Mouse (Mus musculus) gastrocnemius, adult 2 months (tissue): ENCODE measurements around the gene Fam133b. TPM values are rescaled to one million over a fixed set of nuclear protein-coding genes. Genes with fewer than 3 reads are reported as not detected.
"Not testable (repeated sequence)": the region's sequence is repeated elsewhere in the genome, so short reads cannot be mapped to it uniquely, and the experiment has no call there.

Experiments used
- DNase-seq: peaks from one replicate; pipeline ENCODE4 v3.0.0; 2022
- H3K27ac ChIP-seq: fragments of 200-600 bp; 2 replicates; pipeline ENCODE4 v1.8.1; 2022; ENCODE audit warnings: mild to moderate bottlenecking
- H3K4me3 ChIP-seq: fragments of 200-600 bp; 2 replicates; pipeline ENCODE4 v1.8.1; 2022; ENCODE audit warnings: mild to moderate bottlenecking, moderate library complexity
- CTCF ChIP-seq: fragments of 200-600 bp; IDR thresholded peaks from 2 replicates; pipeline ENCODE4 v1.8.1; 2022; ENCODE audit warnings: antibody characterized with exemption, mild to moderate bottlenecking, moderate library complexity
- intact Hi-C: fragments of 180-260 bp; cut with DNase I; formaldehyde crosslinking; loops from one replicate; pipeline ENCODE4 v1.15.1; 2025
- total RNA-seq, 2 experiments: library from RNA; stranded (reverse); gene quantifications; 2 replicates each; pipeline ENCODE4 v1.2.3; 2021

Gene Fam133b
- total RNA-seq, 2 experiments from 2014 or later = 14.5 to 15.7 TPM

DNA sequence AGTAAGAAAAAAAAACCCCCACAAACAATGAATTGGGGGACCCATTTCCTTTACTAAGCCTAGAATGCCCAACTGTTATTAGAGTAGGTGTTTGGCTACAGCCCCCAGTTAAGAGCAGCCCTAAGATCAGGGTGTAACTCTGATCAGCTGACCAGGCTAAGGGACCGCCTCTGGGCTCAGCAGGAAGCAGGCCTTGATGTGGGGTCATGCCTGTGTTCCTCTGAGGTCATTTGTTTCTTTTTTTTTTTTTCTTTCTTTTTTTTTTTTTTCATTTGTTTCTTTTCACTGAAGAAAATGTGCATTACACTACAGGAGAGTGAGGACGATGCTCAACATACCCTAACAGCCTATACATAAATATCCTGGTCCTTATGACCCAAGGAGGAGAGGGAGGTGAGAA is 34.3 kb downstream of the Fam133b start:
- intact Hi-C loops = no loop called here
- Histone ChIP-seq H3K4me3 (no peak overlapping the region), H3K27ac (no peak overlapping the region)
- TF ChIP-seq CTCF = no peak
- no peak for DNase-seq

DNA sequence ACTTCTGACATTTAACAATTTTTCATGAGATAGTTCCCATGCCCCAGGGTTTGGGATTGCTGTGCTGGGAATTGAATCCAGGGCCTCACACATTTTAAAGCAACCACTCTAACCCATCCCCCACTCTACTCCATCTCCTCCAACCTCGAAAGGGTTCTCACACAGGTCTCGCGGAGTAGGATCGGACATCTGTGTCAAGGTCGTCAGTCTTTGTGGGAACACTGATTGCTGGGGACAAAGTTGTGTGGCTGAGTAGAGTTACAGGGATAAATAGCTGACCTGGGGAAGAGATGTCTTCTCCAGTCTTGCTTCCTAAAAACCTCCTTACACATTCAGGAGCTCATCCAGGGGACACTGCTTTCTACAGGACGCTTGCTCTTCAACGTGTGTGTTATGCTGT is 35.4 kb downstream of the Fam133b start:
- TF ChIP-seq CTCF = no peak
- no peak overlapping the region for H3K4me3 ChIP-seq
- H3K27ac ChIP-seq = no peak overlapping the region
- no peak for DNase-seq
- intact Hi-C loops = no loop called here

DNA sequence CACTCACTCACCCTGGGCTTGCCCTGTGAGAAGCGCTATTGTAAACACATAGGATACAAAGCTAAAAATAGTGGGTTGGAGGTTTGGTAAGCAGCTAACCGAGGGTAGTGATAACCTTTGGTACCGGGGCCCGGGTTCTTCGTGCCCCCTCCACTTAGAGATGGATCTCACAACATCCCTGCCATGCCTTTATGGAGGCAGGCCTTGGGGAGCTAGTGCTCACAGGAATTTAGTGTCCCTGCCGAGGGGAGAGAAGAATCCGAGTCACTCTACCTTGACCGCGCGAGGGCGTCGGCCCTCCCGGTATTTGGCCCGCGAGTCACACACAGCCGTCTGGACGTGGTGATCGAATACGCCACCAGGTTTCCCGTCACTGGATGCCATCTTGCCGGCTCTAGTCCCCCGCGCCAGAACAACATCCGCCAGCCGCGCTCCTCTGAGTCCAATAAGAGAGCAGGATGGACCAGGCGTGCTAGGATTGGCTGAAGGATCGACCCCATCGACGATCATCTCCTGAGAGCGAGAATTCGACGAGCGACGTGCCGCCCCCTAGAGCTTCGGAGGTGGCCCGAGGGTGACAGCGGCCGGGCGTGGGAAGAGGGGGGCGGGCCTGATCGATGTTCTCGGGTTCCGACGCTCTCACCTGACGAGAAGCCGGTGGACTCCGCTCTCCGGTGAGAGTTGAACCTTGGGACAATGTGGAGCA is 52.2 kb downstream of the Fam133b start, which contains the start of gene Pex1:
Gene Pex1 (plus strand): TSS at position 374 of the 706 bp plus-strand sequence.
- peak within 1 kb of the TSS; percentile 94 for H3K27ac ChIP-seq
- TF ChIP-seq CTCF = peak; percentile 23; the same call in 1 of the 2 replicates
- intact Hi-C loops = loop anchor here (5.0 kb wide), 1 partner anchor 49 kb away; no protein-coding TSS in a partner anchor
- H3K4me3 ChIP-seq = peak within 1 kb of the TSS; percentile 88
- DNase-seq = peak; percentile 96

DNA sequence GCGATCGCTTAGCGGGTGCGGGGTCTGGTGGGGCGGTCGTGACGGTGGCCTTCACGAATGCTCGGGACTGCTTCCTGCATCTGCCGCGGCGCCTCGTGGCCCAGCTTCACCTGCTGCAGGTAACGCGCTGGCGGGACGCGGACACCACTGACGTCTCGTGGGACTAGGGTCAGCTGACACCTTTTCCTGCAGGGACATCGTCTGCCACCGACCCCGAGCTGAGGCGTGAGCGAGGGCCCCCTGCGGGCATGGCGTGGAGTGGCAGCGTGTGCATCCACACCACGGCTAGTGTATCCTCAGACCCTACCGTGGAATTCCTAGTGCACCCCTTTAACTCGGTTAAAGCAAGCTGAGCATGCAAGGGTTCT is 52.8 kb downstream of the Fam133b start, which contains the start of gene Rbm48:
Gene Rbm48 (minus strand): TSS at position 187 of the 368 bp plus-strand sequence.
- H3K4me3 ChIP-seq = peak within 1 kb of the TSS; percentile 88
- DNase-seq = peak; percentile 89
- intact Hi-C loops = loop anchor here (5.0 kb wide), 1 partner anchor 49 kb away; no protein-coding TSS in a partner anchor
- peak within 1 kb of the TSS; percentile 94 for H3K27ac ChIP-seq
- TF ChIP-seq CTCF = peak; percentile 72

DNA sequence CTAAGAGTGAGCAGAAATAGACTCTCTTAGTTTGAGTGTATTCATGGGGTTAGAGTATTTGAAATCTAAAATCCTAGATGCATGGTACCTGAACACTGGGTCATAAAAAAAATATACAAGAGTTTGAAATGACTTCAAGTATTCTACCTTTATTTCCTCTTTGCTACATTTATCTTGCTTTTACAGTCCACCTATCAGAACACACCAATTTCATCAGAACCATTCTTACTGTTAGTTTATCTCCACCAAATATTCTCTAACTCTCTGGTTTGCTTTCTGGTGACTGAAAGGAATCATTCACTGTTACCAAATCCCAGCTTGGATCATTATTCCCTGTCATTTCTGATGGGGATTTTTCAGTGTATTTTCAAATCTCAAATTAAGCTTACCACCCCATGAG is 53.5 kb downstream of the Fam133b start:
- no peak for TF ChIP-seq CTCF
- no peak for DNase-seq
- intact Hi-C loops = loop anchor here (5.0 kb wide), 1 partner anchor 50 kb away; no protein-coding TSS in a partner anchor
- Histone ChIP-seq H3K4me3 (peak overlapping the region; percentile 88; the same call in 1 of the 2 replicates), H3K27ac (no peak overlapping the region)

DNA sequence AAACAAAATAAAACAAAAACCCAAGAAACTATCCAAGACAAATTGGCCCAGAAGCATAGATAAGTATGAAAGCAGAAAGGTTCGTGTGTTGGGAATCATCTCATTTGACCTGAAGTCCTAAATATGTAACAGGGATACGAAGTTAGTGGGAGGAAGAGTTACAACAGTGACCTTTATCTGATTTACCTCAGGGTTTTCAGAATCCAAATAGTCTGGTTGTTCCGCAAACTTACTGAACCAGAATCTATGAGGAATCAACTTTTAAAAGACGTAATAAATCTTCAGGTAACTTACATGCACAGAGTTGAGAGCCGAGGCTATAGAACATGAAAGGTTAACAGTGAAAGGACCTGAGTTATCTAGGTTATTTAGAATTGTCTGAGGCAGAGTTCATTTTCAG is 55.1 kb downstream of the Fam133b start:
- no peak for TF ChIP-seq CTCF
- intact Hi-C loops = loop anchor here (5.0 kb wide), 1 partner anchor 51 kb away; no protein-coding TSS in a partner anchor

DNA sequence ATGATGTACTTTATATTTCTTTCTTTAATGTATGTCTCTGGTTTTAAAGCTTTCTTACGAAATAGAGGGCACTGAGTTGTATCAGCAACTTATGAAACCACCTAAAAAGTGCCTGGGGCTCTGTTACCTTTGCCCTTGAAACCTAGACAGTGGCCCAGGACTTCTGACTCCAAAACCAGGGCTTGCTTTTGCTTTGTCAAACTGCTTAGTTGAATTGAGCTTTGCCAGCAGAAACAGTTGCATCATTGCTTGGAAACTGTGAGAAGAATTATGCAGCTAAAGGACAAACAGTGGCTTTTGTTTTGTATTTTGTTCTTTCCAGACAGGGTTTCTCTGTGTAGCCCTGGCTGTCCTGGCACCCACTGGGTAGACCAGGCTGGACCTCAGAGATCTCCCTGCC is 56.7 kb downstream of the Fam133b start:
- no peak overlapping the region for H3K27ac ChIP-seq
- H3K4me3 ChIP-seq = no peak overlapping the region
- intact Hi-C loops = no loop called here
- DNase-seq = no peak
- TF ChIP-seq CTCF = no peak

More for the DNA sequence above, 55.1 kb downstream of the Fam133b start:
- no peak overlapping the region for H3K4me3 ChIP-seq
- no peak overlapping the region for H3K27ac ChIP-seq
- DNase-seq = no peak

DNA sequence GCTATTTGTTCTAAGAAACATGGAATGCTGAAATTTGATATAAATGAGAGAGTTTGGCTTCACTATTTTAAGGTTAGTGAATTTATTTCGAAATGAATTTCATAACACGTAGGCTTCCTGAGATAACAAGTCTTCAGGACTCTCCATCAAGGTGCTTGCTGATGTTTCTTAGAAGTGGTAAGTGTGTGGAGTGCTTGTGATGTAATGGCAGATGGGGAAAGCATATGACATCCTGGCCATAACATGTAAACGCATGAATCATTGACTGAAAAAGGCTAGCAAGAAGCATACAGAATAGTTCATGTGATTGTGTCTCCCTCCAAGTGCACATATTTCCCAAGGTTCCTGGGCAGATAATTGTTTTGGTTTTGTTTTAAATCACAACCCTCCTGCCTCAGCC is 57.2 kb downstream of the Fam133b start:
- TF ChIP-seq CTCF = no peak
- no peak overlapping the region for H3K4me3 ChIP-seq
- no peak overlapping the region for H3K27ac ChIP-seq
- no peak for DNase-seq
- intact Hi-C loops = no loop called here

DNA sequence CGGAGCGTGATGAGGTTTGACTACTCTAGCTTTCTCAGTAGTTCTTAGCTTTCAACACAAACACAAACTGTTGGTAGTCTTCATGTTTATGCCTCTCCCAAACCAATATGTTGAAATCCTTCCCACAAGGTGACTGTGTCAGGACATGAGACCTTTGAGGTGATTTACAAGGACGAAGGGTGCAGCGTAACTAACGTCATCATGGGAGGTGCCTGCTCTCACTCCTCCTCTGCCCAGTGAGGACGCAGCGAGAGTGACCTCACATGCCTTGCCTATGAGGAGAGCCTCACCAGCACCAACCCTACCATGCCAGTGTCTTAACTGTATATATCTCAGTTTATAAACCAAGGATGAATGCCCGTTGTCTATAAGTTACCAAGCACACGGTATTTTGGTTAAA is 63.5 kb downstream of the Fam133b start:
- no peak for TF ChIP-seq CTCF
- intact Hi-C loops = no loop called here
- DNase-seq = no peak
- Histone ChIP-seq H3K4me3 (no peak overlapping the region), H3K27ac (no peak overlapping the region)

DNA sequence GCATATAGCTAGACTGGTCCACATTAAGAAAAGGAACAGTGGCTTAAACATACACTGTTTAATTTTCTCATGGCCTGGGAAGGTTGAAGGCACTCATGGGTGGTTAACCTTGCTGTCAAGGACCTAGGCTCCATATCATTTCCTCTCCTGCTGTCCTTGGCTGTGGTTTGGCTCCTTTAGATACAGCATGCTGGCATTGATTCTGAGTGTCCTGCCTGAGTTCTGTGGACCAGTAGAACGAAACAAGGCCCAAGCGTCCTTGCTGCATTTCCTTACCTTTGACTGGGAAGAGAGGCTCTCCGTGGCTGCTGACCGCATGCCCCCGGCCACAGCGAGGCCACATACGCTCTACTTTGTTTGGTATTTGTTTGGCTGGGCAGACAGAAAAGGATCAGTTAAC is 65.6 kb downstream of the Fam133b start:
- intact Hi-C loops = no loop called here
- H3K27ac ChIP-seq = no peak overlapping the region
- no peak for TF ChIP-seq CTCF

DNA sequence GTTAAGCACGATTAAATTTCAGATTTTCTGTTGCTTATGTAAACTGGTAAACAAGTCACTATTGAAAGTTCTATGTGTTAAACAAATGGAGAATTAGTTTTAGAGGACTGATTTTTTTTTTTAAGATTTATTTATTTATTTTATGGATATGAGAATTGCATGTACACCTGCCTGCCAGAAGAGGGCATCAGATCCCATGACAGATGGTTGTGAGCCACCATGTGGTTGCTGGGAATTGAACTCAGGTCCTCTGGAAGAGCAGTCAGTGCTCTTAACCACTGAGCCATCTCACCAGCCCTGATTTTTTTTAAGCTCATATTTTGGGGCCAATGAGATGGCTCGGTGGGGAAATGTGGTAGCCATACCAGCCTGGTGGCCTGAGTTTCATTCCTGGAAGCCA is 68.2 kb downstream of the Fam133b start:
- DNase-seq, intact Hi-C loops, H3K4me3 ChIP-seq, H3K27ac ChIP-seq: not testable (repeated sequence)
- TF ChIP-seq CTCF = peak; percentile 24; the same call in 1 of the 2 replicates

More for the DNA sequence above, 65.6 kb downstream of the Fam133b start:
- DNase-seq = no peak
- H3K4me3 ChIP-seq = no peak overlapping the region

Other genes starting within 250 kb of the Fam133b start
- gene Cdk6, start 202.3 kb upstream of the Fam133b start, total RNA-seq = 1 to 10 TPM in 1 of 2 experiments, under 1 TPM in 1; 0.92 to 1.2 TPM
- 1 to 10 TPM; 5.0 to 6.1 TPM for gene 1700109H08Rik, start 27.7 kb downstream of the Fam133b start, total RNA-seq
- gene Pex1, start 52.2 kb downstream of the Fam133b start, total RNA-seq = 1 to 10 TPM; 8.3 to 8.7 TPM
- gene Rbm48, start 52.8 kb downstream of the Fam133b start, total RNA-seq = 1 to 10 TPM; 5.3 to 8.5 TPM
- gene Tmbim7, start 107.3 kb downstream of the Fam133b start, total RNA-seq = not detected
- gene Gatad1, start 113.4 kb downstream of the Fam133b start, total RNA-seq = 100 to 1,000 TPM in 1 of 2 experiments, 10 to 100 TPM in 1; 91.4 to 100 TPM